Mouse (Mus musculus) megakaryocyte, embryonic 14.5 days (primary cell): Measurements from ENCODE around the gene Ahsa2.
"Not testable (repeated sequence)": the region's sequence is repeated elsewhere in the genome, so short reads cannot be mapped to it uniquely, and the experiment has no call there.

Source experiments
- FLI1 ChIP-seq: IDR thresholded peaks from 2 replicates; pipeline ENCODE4 v1.6.1; 2012; ENCODE audit warnings: low read length, inconsistent platforms, mixed read lengths
- GATA1 ChIP-seq: IDR thresholded peaks from 3 replicates; pipeline ENCODE4 v1.6.1; 2012; ENCODE audit warnings: mixed read lengths, low read length, inconsistent platforms, borderline replicate concordance

DNA sequence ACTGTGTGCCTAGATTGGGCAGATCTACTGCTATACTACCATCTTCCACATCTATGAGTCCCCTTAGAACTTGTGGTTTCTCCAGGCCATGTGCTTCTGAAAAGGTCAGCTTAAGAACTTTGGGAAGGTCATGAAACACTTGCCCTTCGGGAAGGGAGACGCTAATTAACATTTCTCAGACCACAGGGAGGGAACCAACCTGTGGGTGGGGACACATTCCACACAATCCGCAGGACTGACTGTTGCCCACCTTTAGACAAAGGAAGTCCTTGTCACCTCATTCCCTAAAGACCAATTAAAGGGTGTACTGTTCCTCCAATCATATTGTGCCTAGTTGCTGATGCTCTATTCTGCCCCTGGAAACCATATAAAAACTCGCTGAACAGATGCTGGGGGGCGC lies 7.0 kb upstream of the Ahsa2 start:
- not testable (repeated sequence) for TF ChIP-seq GATA1, FLI1
